Mouse (Mus musculus) embryonic fibroblast, embryonic 13.5 days (primary cell): ENCODE measurements around the gene Lzts2. TPM values are rescaled to one million over a fixed set of nuclear protein-coding genes. Genes with fewer than 3 reads are reported as not detected.

Experiments
- H3K27ac ChIP-seq: 2 replicates; pipeline ENCODE4 v1.5.1; 2012; ENCODE audit warnings: low read length, control low read depth, inconsistent platforms; ENCODE audit not compliant: insufficient read depth
- H3K4me1 ChIP-seq: 2 replicates; pipeline ENCODE4 v1.6.1; 2011; ENCODE audit warnings: low read length; ENCODE audit not compliant: control insufficient read depth, insufficient read depth
- H3K4me3 ChIP-seq: 2 replicates; pipeline ENCODE4 v1.5.1; 2011; ENCODE audit warnings: mild to moderate bottlenecking, control low read depth, low read length; ENCODE audit not compliant: insufficient read depth
- CTCF ChIP-seq: IDR thresholded peaks from 2 replicates; pipeline ENCODE4 v1.5.1; 2011; ENCODE audit warnings: mild to moderate bottlenecking, control low read depth, low read length, moderate library complexity, borderline replicate concordance; ENCODE audit not compliant: insufficient read depth
- POLR2A ChIP-seq: IDR thresholded peaks from 2 replicates; pipeline ENCODE4 v1.6.1; 2011; ENCODE audit warnings: low read depth, mild to moderate bottlenecking, control low read depth, low read length, moderate library complexity
- polyA plus RNA-seq: library from polyadenylated mRNA; stranded (reverse); fragments of >200 nt; gene quantifications from 2 replicates; pipeline ENCODE4 v1.2.4, GENCODE M21; 2011; ENCODE audit warnings: low read depth; ENCODE audit not compliant: missing spikeins, insufficient read length

Lzts2 gene
- polyA plus RNA-seq, 1 experiment, result 54.1 TPM

- no peak overlapping the region for H3K27ac ChIP-seq
- TF ChIP-seq POLR2A, result no peak
- TF ChIP-seq CTCF, result no peak
- H3K4me3 ChIP-seq, result no peak overlapping the region
- 0 out of 2 replicates have a peak, but pooled peaks cover 4% of the 10 kb centered on the region for H3K4me1 ChIP-seq
Measured at GRCm38 (mm10) chr19:44987004-44987403, 27.2 kb upstream of the Lzts2 start.

GRCm38 (mm10) chr19:44987851-44988250 is 26.4 kb upstream of the Lzts2 start:
- Histone ChIP-seq H3K4me1 (0 out of 2 replicates have a peak, but pooled peaks cover 4% of the 10 kb centered on the region), H3K4me3 (no peak overlapping the region), H3K27ac (no peak overlapping the region)
- TF ChIP-seq POLR2A (no peak), CTCF (no peak)

GRCm38 (mm10) chr19:44988321-44988720 is 25.9 kb upstream of the Lzts2 start:
- TF ChIP-seq POLR2A (no peak), CTCF (no peak)
- H3K27ac ChIP-seq, result no peak overlapping the region
- H3K4me3 ChIP-seq, result no peak overlapping the region
- 0 out of 2 replicates have a peak, but pooled peaks cover 4% of the 10 kb centered on the region for H3K4me1 ChIP-seq

- Histone ChIP-seq H3K4me3 (peak within 1 kb of the TSS; percentile 54), H3K4me1 (0 out of 2 replicates have a peak, but pooled peaks cover 4% of the 10 kb centered on the region), H3K27ac (no peak within 1 kb of the TSS)
- TF ChIP-seq POLR2A, result peak; percentile 32; the same call in 1 of the 2 replicates
- TF ChIP-seq CTCF, result no peak
Measured at GRCm38 (mm10) chr19:44988831-44989566, 25.2 kb upstream of the Lzts2 start, which contains the start of gene Sema4g. Gene Sema4g (plus strand): TSS chr19:44989101.

- Histone ChIP-seq H3K4me3 (peak overlapping the region; percentile 54), H3K27ac (no peak overlapping the region)
Measured at GRCm38 (mm10) chr19:44989567-44990495, 24.4 kb upstream of the Lzts2 start.

GRCm38 (mm10) chr19:44991031-44991430 is 23.2 kb upstream of the Lzts2 start:
- no peak overlapping the region for H3K4me3 ChIP-seq
- TF ChIP-seq POLR2A, result no peak
- no peak for TF ChIP-seq CTCF
- H3K4me1 ChIP-seq, result 0 out of 2 replicates have a peak, but pooled peaks cover 4% of the 10 kb centered on the region
- no peak overlapping the region for H3K27ac ChIP-seq

More at GRCm38 (mm10) chr19:44989567-44990495, 24.4 kb upstream of the Lzts2 start:
- no peak for TF ChIP-seq CTCF
- 0 out of 2 replicates have a peak, but pooled peaks cover 4% of the 10 kb centered on the region for H3K4me1 ChIP-seq

- Histone ChIP-seq H3K27ac (no peak overlapping the region), H3K4me1 (0 out of 2 replicates have a peak, but pooled peaks cover 4% of the 10 kb centered on the region), H3K4me3 (no peak overlapping the region)
- no peak for TF ChIP-seq CTCF
- no peak for TF ChIP-seq POLR2A
Measured at GRCm38 (mm10) chr19:44992246-44992645, 22.0 kb upstream of the Lzts2 start.

- H3K27ac ChIP-seq, result no peak overlapping the region
- no peak overlapping the region for H3K4me3 ChIP-seq
- TF ChIP-seq POLR2A, result no peak
- no peak for TF ChIP-seq CTCF
- 0 out of 2 replicates have a peak, but pooled peaks cover 4% of the 10 kb centered on the region for H3K4me1 ChIP-seq
Measured at GRCm38 (mm10) chr19:44992712-44993111, 21.5 kb upstream of the Lzts2 start.

- TF ChIP-seq CTCF, result no peak
- no peak for TF ChIP-seq POLR2A
- H3K4me3 ChIP-seq, result no peak overlapping the region
- H3K4me1 ChIP-seq, result no peaks in the 10 kb centered on the region
- H3K27ac ChIP-seq, result no peak overlapping the region
Measured at GRCm38 (mm10) chr19:44997786-44998185, 16.4 kb upstream of the Lzts2 start.

- Histone ChIP-seq H3K4me3 (no peak overlapping the region), H3K4me1 (no peaks in the 10 kb centered on the region), H3K27ac (no peak overlapping the region)
- no peak for TF ChIP-seq POLR2A
- TF ChIP-seq CTCF, result no peak
Measured at GRCm38 (mm10) chr19:44999647-45000046, 14.6 kb upstream of the Lzts2 start.
